Mouse (Mus musculus): ENCODE results near the gene Lama5. TPM values are rescaled to one million over a fixed set of nuclear protein-coding genes. Genes with fewer than 3 reads are reported as not detected.

Lama5 gene
- total RNA-seq, 1 experiment from 2014 or later = under 0.01 TPM

DNA sequence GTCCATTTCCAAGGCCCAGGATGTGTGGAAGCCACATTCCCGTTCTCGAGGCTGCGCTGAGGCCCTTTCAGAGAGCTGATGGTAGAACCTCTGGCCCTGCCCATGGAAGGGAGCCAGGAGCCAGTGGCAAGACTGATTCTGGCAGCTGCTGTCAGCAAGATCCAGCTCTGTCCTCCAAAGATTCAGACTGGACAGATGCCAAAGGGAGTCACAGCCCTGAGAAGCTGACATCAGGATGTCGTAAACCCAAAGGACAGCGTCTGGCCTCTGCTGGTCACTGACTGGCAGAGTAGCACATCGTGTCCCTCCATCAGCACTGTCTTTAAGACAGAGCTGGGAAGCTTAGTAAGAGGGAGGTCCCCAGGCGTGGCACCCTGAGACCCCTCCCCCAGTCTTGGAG is 2.9 kb upstream of the Lama5 start:
- no peak for ATAC-seq (ENCODE audit: extremely low read depth, insufficient number of reproducible peaks, low FRiP score, poor library complexity, severe bottlenecking)

DNA sequence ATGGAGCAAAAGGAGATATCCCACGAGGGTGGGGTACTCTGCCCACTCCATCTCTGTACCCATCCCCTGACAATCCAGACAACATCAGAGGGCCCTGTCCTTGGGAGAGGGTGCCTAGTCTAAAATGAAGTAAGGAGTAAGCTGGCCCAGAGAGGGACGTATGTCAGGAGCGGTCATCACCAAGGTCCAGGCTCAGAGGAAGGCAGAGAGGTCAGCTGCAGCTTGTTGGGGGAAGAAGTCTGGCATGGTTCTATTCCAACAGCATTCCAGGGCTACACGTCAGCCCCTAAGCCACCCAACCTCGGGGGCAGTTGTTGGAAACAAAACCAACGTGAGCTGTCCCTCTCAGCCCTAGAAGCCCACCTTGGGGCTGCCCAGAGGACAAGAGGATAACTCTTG is 2.4 kb upstream of the Lama5 start:
- ATAC-seq (ENCODE audit: extremely low read depth, insufficient number of reproducible peaks, low FRiP score, poor library complexity, severe bottlenecking) = no peak

DNA sequence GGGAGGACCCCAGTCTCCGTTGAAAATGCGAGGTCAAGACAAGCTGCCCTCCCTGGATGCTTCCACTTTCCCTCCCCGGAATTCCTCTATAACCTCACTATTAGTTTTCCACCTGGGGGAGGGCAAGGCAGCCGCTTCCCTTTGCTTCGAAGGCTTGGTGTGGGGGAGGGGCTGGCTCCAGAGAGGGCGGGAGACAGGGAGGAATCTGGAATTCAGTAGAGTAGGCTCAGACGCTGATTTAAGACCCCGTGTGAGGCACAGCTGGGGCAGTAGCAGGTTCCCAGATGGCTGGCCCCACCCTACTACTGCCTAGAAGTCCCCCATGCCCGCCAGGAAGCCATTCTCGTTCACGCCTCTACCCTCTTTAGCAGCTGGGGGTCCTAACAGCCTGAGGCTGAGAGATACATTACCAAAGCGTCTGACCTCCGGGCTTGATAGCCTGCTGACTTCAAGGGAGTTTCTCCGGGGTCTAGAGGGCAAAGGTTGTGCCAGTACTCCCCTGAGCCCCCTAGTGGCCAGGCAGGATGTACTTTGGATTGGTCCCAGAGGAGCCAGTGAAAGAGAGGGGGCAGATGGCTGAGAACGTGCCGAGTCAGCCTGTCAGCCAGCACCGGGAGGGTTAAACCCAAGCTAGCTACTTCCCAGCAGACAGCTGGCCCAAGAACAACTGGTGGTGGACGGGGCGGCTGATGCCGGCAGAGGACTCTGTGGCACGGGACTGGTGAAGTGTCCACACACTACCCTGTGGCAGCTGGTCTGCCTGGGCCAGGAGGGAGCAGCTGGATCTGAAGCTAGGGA is 1.8 kb upstream of the Lama5 start:
- no peak for ATAC-seq (ENCODE audit: extremely low read depth, insufficient number of reproducible peaks, low FRiP score, poor library complexity, severe bottlenecking)

DNA sequence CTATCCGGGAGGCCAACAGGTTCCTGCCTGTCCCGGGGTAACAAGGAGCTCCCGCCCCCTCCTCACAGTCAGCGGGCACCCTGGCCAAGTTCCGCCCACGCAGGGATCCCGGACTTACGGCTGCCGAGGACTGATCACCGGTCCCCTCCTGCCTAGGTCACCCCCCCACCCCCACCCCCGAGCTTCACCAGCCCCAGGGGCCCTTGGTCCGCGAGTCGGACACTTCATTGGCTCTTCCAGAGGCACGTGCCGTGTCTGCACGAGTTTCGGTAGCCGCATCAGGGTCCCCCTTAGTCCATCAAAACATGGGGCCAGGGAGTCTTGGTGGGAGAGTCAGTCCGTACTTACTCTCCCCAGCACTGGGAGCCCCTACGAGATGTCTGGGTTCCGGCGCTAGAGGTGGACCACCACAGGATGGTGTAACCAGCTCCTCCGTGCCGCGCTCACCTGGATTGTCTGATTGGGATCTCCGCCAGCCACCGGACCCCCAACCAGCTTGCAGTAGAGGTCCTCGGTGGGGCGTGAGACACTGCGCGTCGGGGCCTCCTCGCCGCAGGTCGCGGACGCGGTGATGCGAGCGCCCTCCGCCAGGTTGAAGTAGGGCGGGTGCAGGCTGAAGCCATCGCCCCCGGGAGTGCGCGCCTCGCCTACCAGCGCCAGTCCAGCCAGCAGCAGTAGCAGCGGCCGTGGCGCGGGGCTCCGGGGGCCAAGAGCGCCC is 456 bp downstream of the Lama5 start:
- ATAC-seq (ENCODE audit: extremely low read depth, insufficient number of reproducible peaks, low FRiP score, poor library complexity, severe bottlenecking) = no peak

DNA sequence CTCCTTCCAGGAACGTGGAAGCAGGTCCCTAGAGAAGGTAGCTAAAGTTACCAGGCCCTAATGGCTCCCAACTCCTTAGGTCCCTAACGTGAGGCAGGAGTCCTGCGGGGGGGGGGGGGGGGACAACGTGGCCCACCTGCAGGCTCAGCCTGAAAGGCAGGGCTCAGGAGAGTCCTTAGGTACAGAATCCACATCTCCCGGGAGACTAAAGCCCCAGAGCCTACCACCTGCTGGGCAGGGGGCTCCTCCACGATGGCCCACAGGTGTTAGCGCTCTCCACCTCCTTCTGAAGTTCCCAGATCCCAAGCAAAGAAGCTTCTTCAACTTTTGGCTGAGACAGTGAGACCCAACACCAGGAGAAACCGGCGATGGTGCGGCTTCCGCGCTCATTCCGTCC is 1.0 kb downstream of the Lama5 start:
- ATAC-seq (ENCODE audit: extremely low read depth, insufficient number of reproducible peaks, low FRiP score, poor library complexity, severe bottlenecking) = no peak

DNA sequence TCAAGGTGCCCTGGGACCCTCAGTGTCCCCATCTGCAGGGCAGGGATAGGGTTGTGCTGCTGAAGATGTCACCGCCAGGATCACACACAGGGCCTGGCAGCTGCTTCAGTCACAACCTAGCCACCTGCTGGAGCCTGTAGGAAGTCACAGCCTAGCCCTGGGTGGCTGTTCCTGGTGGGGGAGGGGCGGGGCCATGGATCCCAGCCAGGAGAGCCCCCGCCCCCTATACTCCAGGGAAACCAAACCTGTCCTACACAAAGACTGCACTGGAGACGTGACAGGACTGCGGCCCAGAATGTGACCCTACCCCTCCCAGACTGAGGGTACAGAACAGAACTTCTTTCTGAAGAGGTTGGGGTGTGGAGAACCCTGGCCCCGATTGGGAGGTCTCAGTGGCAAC is 3.4 kb downstream of the Lama5 start:
- no peak for ATAC-seq (ENCODE audit: extremely low read depth, insufficient number of reproducible peaks, low FRiP score, poor library complexity, severe bottlenecking)

DNA sequence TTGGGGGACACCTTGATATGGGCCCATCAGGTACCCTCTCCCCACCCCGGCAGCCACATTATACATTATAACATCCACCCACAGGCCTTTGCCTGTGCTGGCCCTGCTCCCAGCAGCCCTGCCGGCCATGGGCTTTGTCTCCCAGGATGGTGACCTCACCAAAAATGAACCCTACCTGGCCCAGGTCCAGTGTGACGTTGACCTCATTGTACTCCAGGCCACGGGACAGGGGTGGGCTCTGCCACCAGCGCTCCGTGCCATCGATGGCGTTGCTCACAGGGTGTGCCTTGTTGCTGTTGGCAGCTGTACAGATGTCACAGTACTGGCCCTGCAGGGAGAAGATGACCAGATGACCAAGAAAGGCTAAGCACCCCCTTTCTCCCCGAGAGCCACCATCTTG is 4.6 kb downstream of the Lama5 start:
- ATAC-seq (ENCODE audit: extremely low read depth, insufficient number of reproducible peaks, low FRiP score, poor library complexity, severe bottlenecking) = no peak

DNA sequence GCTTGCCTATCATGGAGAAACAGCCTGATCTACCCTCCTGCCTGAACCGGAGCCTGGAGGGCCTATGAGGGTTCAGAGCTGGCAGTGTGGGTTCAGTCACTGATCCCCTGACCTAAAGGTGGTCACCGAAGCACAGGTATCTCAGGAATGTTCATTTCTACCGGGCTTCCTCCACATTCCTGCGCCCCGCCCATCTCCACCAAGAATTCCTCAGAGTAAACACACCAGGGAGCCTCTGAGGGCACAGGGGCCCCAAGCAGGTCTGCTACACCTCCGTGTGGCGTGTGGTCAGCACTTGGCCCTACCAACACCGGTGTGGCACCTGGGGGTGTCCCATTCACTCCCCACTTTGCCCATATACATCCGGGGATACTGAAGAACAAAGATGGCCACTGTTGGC is 5.5 kb downstream of the Lama5 start:
- ATAC-seq (ENCODE audit: extremely low read depth, insufficient number of reproducible peaks, low FRiP score, poor library complexity, severe bottlenecking) = no peak

DNA sequence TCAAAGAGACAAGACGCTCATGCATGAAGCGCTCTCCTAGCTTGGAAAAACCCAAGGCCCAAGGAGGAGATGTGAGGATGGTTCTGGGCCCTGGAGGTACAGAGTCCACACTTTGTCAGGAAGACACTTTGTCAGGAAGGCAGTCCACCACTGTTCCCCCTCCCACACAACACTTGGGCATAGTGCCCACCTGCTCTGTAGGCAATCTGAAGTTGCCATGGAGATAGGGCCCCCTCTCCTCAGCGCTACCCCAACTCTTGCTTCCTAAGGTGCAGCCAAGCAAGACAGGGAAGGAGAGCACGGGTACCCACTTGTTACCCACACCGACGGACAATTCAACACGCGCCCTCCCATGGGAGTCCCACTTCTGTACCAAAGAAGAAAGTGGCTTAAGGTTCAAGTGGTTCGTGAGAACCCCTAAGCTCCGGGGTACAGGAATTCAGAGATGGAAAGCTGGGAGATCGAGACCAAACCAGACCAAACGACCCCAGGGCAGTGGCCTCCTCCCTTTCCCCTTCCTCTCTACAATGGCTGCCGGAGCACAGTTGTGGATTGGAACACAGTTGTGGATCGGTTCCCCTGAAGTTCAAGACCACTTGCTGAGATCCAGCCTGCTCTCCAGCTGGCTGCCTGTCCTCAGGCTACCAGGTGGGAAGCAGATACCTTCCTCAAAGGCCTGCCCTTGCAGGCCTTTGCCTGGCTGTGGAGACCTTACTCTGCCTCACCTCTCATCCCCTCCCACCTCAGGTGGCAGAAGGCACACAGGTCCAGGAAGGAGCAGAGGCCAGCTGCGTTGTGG is 6.3 kb downstream of the Lama5 start:
- no peak for ATAC-seq (ENCODE audit: extremely low read depth, insufficient number of reproducible peaks, low FRiP score, poor library complexity, severe bottlenecking)

DNA sequence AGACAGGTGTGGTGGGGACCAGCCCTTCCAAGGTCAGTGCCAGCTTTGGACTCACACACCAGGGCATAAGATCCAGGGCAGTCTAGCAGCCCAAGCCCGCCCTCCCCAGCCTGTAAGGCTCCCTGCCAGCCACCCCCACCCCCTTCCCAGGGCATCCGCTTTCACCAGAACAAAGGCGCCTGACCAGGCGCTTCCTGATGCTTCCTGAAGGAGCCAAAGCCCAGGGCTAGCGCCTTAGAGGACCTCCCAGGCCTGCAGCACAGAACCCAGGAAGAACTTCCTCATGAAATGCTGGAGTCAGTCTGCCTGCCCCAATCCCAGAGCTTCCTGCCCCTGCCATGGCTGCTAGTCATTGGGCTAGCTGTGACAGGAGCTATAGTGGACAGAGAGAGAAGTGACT is 7.0 kb downstream of the Lama5 start:
- no peak for ATAC-seq (ENCODE audit: extremely low read depth, insufficient number of reproducible peaks, low FRiP score, poor library complexity, severe bottlenecking)

DNA sequence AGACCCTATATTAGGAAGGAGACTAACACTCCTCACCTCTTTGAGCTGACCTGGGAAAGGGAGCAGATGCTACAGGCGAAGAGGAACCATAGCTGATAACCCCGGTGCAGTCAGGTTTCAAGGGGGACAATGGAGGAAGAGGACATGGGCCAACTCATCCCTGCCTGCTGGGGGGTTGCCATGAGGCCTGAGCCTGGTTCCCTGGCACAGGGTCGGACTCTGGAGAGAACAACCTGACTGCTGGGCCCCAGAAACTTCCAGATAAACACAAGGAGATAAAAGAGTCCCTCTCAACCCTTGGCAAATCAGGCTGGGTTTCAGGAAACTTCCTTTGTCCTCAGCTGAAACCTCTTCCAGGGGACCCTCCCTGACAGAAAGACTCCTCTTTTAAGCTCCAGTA is 7.4 kb downstream of the Lama5 start:
- ATAC-seq (ENCODE audit: extremely low read depth, insufficient number of reproducible peaks, low FRiP score, poor library complexity, severe bottlenecking) = no peak

DNA sequence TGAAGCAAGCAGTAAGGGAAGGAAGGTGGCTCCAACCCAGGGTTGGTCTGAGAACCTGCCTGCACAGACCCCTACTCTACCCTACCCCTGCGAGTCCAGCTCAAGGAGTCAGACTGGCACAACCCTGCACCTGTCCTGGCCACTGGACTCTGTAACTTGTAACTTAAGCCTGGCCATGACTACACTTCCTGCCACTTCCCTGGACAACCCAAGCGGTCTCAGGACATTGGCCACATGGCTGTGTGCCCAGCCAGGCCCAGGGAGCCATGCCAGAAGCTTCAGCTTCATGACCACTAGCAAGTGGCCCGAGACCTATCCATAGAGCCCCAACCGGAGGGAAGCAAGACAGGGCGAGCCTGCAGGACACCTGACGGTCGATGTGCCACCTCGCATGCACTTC is 8.1 kb downstream of the Lama5 start:
- no peak for ATAC-seq (ENCODE audit: extremely low read depth, insufficient number of reproducible peaks, low FRiP score, poor library complexity, severe bottlenecking)

DNA sequence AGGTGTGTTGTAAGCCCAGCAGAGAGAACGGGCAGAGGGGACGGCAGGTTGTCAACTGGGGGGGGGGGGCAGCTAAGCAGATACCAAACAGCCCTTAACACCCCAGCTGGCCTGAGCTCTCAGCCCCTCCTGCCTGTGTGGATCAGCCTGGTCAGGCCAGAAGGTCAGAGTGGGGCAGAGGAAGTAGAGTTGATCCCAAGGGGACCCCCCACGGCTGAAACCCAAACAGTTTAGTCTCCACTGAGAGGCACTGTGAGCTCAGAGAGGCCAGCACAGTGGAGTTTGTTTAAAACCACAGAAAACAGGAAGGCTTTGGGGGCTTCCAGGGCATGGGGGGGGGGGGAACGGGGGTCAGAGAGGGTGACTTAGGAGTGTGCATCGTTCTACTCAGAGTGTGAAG is 8.7 kb downstream of the Lama5 start:
- no peak for ATAC-seq (ENCODE audit: extremely low read depth, insufficient number of reproducible peaks, low FRiP score, poor library complexity, severe bottlenecking)

DNA sequence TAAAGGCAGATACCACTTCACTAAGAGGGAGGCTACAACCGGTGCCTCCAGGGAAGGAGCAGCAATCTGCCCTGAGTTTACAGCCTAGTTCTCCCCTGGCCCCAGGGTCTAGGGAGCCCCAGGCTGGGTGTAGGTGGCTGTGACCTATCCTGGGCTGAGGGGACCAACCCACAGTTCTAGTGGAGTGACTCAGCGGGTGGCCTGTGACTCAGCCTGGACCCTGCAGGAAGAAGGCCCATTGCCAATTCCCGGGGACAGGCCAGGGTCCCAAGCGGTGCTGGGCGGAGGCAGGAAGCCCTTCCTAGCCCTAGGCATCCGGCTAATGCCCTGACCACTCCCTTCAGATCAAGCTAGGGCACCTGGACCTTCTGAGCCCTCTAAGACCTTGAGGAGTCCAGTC is 9.7 kb downstream of the Lama5 start:
- no peak for ATAC-seq (ENCODE audit: extremely low read depth, insufficient number of reproducible peaks, low FRiP score, poor library complexity, severe bottlenecking)

DNA sequence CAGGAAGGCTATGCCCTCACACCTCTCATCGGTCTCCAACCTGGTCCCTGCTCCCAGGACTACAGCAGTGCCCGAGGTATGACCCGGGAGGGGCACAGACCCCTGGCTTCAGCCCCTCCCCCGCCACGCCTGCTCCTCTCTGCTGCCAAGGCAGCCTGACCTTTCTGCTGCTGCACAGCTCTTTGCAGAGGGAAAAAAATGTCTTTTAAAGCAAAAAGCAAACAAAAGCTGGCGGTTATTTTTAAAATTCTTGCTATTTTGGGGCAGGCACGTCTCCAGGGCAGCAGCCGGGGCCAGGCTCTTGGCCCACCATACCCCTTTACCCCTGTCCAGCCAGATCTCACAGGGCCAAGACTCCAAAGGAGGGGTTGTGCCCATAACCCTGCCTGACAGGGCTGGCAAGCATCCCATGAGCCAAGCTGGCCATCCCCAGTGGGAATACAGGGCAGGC is 10.6 kb downstream of the Lama5 start:
- ATAC-seq (ENCODE audit: extremely low read depth, insufficient number of reproducible peaks, low FRiP score, poor library complexity, severe bottlenecking) = no peak

DNA sequence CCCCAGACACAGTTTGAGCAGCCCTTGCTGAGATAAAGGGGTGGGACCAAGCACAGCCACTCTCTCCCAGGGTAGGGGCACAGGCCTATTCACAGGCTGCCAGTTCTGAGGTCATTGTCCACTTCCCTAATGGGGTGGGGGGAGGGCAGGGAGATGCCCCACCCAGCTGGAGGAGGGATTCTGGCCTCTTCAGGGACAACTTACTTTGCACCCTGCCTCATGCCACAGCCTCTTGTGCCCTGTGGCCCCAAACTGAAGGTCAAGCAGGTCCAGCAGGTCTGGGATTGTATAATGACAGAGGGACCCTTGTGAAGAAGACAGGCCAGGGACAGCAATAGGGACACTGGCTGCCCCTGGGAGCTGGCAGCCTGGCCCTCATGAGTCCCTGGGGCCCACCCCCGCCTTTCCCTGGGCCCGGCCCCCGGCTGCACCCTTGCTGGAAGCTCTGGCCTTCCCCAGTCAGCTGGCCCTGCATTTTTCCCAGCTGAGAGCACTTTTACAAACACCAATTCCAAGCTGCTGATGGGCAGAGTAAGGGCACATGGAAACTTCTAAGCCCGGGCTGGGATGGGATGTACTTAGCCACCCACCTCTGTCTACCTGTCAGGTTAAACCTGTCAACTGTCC is 11.2 kb downstream of the Lama5 start:
- no peak for ATAC-seq (ENCODE audit: extremely low read depth, insufficient number of reproducible peaks, low FRiP score, poor library complexity, severe bottlenecking)

DNA sequence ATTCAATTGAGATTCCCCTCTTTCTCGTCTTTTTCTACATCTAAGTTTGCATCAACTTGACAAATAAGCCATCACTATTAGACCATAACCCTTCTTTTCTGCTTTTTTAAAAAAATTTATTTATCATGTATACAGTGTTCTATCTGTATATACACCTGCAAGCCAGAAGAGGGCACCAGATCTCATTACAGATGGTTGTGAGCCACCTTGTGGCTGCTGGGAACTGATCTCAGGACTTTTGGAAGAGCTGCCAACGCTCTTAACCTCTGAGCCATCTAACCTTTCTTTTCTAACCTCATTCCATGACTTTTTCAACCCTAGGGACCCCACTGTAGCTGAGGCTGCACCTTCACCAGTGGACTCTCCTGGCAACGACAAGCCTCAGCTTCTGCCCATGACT is 13.4 kb downstream of the Lama5 start:
- no peak for ATAC-seq (ENCODE audit: extremely low read depth, insufficient number of reproducible peaks, low FRiP score, poor library complexity, severe bottlenecking)

DNA sequence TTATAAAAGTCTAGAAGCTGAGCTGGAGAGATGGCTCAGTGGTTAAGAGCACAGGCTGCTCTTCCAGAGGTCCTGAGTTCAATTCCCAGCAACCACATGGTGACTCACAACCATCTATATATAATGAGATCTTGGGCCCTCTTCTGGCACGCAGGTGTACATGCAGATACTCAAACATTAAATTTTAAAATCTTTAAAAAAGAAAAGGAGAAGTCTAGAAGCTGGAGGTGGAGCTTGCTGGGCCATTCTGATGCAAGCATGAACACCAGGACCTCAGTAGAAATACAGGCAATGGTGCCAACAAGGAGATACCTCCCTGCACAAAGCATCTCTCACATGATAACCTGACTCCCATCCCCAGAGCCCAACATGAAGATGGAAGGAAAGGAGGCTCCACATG is 16.7 kb downstream of the Lama5 start:
- ATAC-seq (ENCODE audit: extremely low read depth, insufficient number of reproducible peaks, low FRiP score, poor library complexity, severe bottlenecking) = no peak

DNA sequence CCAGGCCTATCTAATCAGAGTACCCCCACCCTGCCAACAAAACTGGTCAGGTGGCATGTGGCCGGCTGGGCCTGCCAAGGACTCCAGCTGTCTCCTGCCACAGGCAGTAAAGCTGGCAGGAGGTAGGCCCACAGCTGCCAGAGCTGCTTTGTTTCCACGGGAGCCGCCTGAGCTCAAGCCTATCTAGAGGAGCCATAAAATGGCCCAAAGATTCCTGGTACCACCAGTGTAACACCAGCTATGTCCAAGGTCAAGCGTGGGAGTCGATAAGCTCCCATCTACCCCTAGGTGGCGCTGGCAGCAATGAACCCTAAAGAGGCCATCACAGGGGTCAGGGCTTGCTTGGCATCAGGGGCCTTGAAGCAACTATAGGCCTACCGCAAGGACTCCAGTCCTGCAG is 17.8 kb downstream of the Lama5 start:
- no peak for ATAC-seq (ENCODE audit: extremely low read depth, insufficient number of reproducible peaks, low FRiP score, poor library complexity, severe bottlenecking)

DNA sequence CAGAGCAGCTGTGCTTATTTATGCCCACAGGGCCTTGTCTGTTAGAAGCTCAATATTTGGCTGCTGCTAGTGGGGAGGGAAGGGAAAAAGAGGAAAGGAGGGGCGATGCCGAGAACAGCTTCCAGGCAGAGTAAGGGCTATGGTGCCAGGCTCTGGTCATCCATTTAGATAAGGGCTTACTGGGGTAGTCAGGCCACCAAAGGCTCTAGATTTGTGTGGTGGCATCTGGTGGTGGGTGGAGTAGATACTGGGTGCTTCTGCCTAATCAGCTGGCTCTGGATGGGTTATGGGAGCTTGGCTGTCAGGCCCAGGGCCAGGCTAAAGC is 19.7 kb downstream of the Lama5 start:
- ATAC-seq (ENCODE audit: extremely low read depth, insufficient number of reproducible peaks, low FRiP score, poor library complexity, severe bottlenecking) = no peak

All from neutrophil, adult 5-6 weeks (primary cell).